17 mouse cellular contexts compared by ENCODE assay signal in genomic region chr8:47760685-47761084, GRCm38 (mm10). TPM values are rescaled to one million over a fixed set of nuclear protein-coding genes. Genes with fewer than 3 reads are reported as not detected.
DNase-seq lines count a peak whose midpoint lies in the region; ATAC-seq lines count a peak whose summit lies in the region.
"Had no signal": no experiment of that assay in that cellular context is flagged by ENCODE, and none has a peak within 500 bp of the region (broad histone marks: within the 10 kb centered on the region; RNA-seq: fewer than 3 reads in every experiment).

No protein-coding gene starts in this region.

- H3K27ac ChIP-seq in lung, embryonic 16.5 days (ENCODE audit: low read length) = no peak overlapping the region
- H3K27ac ChIP-seq in kidney, embryonic 16.5 days (ENCODE audit: low read length) = peak overlapping the region; percentile 56; the same call in 1 of the 2 replicates
- H3K27ac ChIP-seq in stomach, embryonic 16.5 days (ENCODE audit: low read length) = 0 out of 2 replicates have a peak overlapping the region, but pooled peaks have one; percentile 27
- H3K27ac ChIP-seq in heart, embryonic 11.5 days (ENCODE audit: low read depth, low read length) = no peak overlapping the region
- H3K27ac ChIP-seq: forebrain, embryonic 15.5 days; gastrocnemius, adult 2 months; heart, embryonic 13.5 days; limb, embryonic 15.5 days; midbrain, embryonic 12.5 days; neural tube, embryonic 13.5 days had no signal

- DNase-seq in lung, postnatal 36 days = no peak
- peak; percentile 50 for DNase-seq in kidney, adult 11 months
- no peak for DNase-seq in cerebellum, postnatal 4 days (ENCODE audit: low spot score in 2 of 2)
- DNase-seq: adrenal gland, postnatal 36 days; cerebellum, adult 9-10 months; gastrocnemius, adult 2 months; thymus, postnatal 14 days had no signal

- 38% methylated on average over 11 of the region's 11 CpGs for WGBS in lung, embryonic 16.5 days
- WGBS in kidney, embryonic 16.5 days = 45% methylated on average over 11 of the region's 11 CpGs
- 29% methylated on average over 11 of the region's 11 CpGs for WGBS in stomach, embryonic 16.5 days
- 67% methylated on average over 11 of the region's 11 CpGs for WGBS in heart, embryonic 11.5 days (ENCODE audit: insufficient replicate concordance)

- ATAC-seq in lung, embryonic 16.5 days (ENCODE audit: low read depth) = peak; percentile 34; the same call in 1 of the 2 replicates
- ATAC-seq in kidney, embryonic 16.5 days (ENCODE audit: low FRiP score, low TSS enrichment) = no peak
- ATAC-seq in stomach, embryonic 16.5 days (ENCODE audit: insufficient read depth, low FRiP score) = peak; percentile 58
- no peak for ATAC-seq in heart, embryonic 11.5 days (replicated peaks; ENCODE audit: insufficient number of reproducible peaks, low FRiP score, low TSS enrichment)
- ATAC-seq: forebrain, embryonic 15.5 days had no signal

- H3K4me1 ChIP-seq in lung, embryonic 16.5 days (replicated peaks; ENCODE audit: control insufficient read depth, insufficient read depth, low read length) = peaks cover 6% of the 10 kb centered on the region
- H3K4me1 ChIP-seq in kidney, embryonic 16.5 days (ENCODE audit: insufficient read depth, low read length) = peaks cover 31% of the 10 kb centered on the region
- H3K4me1 ChIP-seq in stomach, embryonic 16.5 days (ENCODE audit: control insufficient read depth, insufficient read depth, low read length) = 0 out of 2 replicates have a peak, but pooled peaks cover 5% of the 10 kb centered on the region
- no peaks in the 10 kb centered on the region for H3K4me1 ChIP-seq in heart, embryonic 11.5 days (ENCODE audit: control insufficient read depth, insufficient read depth, low read length)
- H3K4me1 ChIP-seq: forebrain, embryonic 15.5 days had no signal

- H3K36me3 ChIP-seq in lung, embryonic 16.5 days (ENCODE audit: control insufficient read depth, insufficient read depth, low read length) = no peaks in the 10 kb centered on the region
- H3K36me3 ChIP-seq in kidney, embryonic 16.5 days (ENCODE audit: insufficient read depth, low read length) = no peaks in the 10 kb centered on the region
- H3K36me3 ChIP-seq in stomach, embryonic 16.5 days (ENCODE audit: control insufficient read depth, insufficient read depth, low read length) = no peaks in the 10 kb centered on the region
- H3K36me3 ChIP-seq in heart, embryonic 11.5 days (ENCODE audit: control insufficient read depth, insufficient read depth, low read length) = no peaks in the 10 kb centered on the region
- H3K36me3 ChIP-seq: forebrain, embryonic 15.5 days; heart, embryonic 13.5 days; limb, embryonic 15.5 days; midbrain, embryonic 12.5 days; neural tube, embryonic 13.5 days had no signal

- no peak overlapping the region for H3K4me3 ChIP-seq in lung, embryonic 16.5 days (ENCODE audit: low read length)
- H3K4me3 ChIP-seq in kidney, embryonic 16.5 days (ENCODE audit: low read length) = no peak overlapping the region
- no peak overlapping the region for H3K4me3 ChIP-seq in stomach, embryonic 16.5 days (replicated peaks; ENCODE audit: low read length)
- no peak overlapping the region for H3K4me3 ChIP-seq in heart, embryonic 11.5 days (ENCODE audit: low read depth, low read length)
- H3K4me3 ChIP-seq: erythroblast, embryonic 14.5 days; forebrain, embryonic 15.5 days; gastrocnemius, adult 2 months; heart, embryonic 13.5 days; limb, embryonic 15.5 days; midbrain, embryonic 12.5 days; neural tube, embryonic 13.5 days had no signal

- H3K27me3 ChIP-seq in lung, embryonic 16.5 days (ENCODE audit: control insufficient read depth, insufficient read depth, low read depth, low read length) = no peaks in the 10 kb centered on the region; the same call in 1 of the 2 replicates
- no peaks in the 10 kb centered on the region for H3K27me3 ChIP-seq in kidney, embryonic 16.5 days (ENCODE audit: insufficient read depth, low read length)
- H3K27me3 ChIP-seq in stomach, embryonic 16.5 days (ENCODE audit: control insufficient read depth, insufficient read depth, low read length) = no peaks in the 10 kb centered on the region
- no peaks in the 10 kb centered on the region for H3K27me3 ChIP-seq in heart, embryonic 11.5 days (ENCODE audit: control insufficient read depth, insufficient read depth, low read length)
- H3K27me3 ChIP-seq: forebrain, embryonic 15.5 days; heart, embryonic 13.5 days; limb, embryonic 15.5 days; neural tube, embryonic 13.5 days had no signal

- no peaks in the 10 kb centered on the region for H3K9me3 ChIP-seq in lung, embryonic 16.5 days (ENCODE audit: control insufficient read depth, low read length)
- H3K9me3 ChIP-seq in kidney, embryonic 16.5 days (ENCODE audit: low read length) = no peaks in the 10 kb centered on the region
- no peaks in the 10 kb centered on the region for H3K9me3 ChIP-seq in stomach, embryonic 16.5 days (replicated peaks; ENCODE audit: control insufficient read depth, low read length)
- H3K9me3 ChIP-seq in heart, embryonic 11.5 days (replicated peaks; ENCODE audit: control insufficient read depth, low read length) = no peaks in the 10 kb centered on the region
- H3K9me3 ChIP-seq: forebrain, embryonic 15.5 days; heart, embryonic 13.5 days; limb, embryonic 15.5 days; midbrain, embryonic 12.5 days; neural tube, embryonic 13.5 days had no signal

- peak overlapping the region; percentile 11; the same call in 1 of the 2 replicates for H3K4me2 ChIP-seq in lung, embryonic 16.5 days (ENCODE audit: low read depth, low read length)
- H3K4me2 ChIP-seq in kidney, embryonic 16.5 days (replicated peaks; ENCODE audit: low read depth, low read length) = peak overlapping the region; percentile 7; the same call in 1 of the 2 replicates
- peak overlapping the region; percentile 13 for H3K4me2 ChIP-seq in stomach, embryonic 16.5 days (ENCODE audit: low read depth, low read length)
- no peak overlapping the region for H3K4me2 ChIP-seq in heart, embryonic 11.5 days
- H3K4me2 ChIP-seq: forebrain, embryonic 15.5 days; heart, embryonic 13.5 days; limb, embryonic 15.5 days; midbrain, embryonic 12.5 days; neural tube, embryonic 13.5 days had no signal

- no peak overlapping the region for H3K9ac ChIP-seq in lung, embryonic 16.5 days (ENCODE audit: low read length)
- no peak overlapping the region for H3K9ac ChIP-seq in kidney, embryonic 16.5 days (replicated peaks; ENCODE audit: low read length)
- no peak overlapping the region for H3K9ac ChIP-seq in stomach, embryonic 16.5 days (ENCODE audit: low read length)
- no peak overlapping the region for H3K9ac ChIP-seq in heart, embryonic 11.5 days (ENCODE audit: low read depth, low read length)
- H3K9ac ChIP-seq: forebrain, embryonic 15.5 days; heart, embryonic 13.5 days; limb, embryonic 15.5 days; midbrain, embryonic 12.5 days; neural tube, embryonic 13.5 days had no signal

RNA-seq across cellular contexts. Expression of gene Cdkn2aip, which starts 47.0 kb away (rescaled TPM):
- 23.4 and 26.1 TPM in 2 replicates for polyA plus RNA-seq in lung, embryonic 16.5 days (2015; fragmentation: Nextera tagmentation; extraction: Ambion mirVana)
- 28.0 and 28.8 TPM in 2 replicates for polyA plus RNA-seq in kidney, embryonic 16.5 days (2015; fragmentation: Nextera tagmentation; extraction: Ambion mirVana)
- 18.6 and 18.8 TPM in 2 replicates for polyA plus RNA-seq in stomach, embryonic 16.5 days (2015; fragmentation: Nextera tagmentation; extraction: Ambion mirVana)
- polyA plus RNA-seq in heart, embryonic 11.5 days (2014; fragmentation: Nextera tagmentation; extraction: Ambion mirVana) = 20.6 and 21.6 TPM in 2 replicates

Comparison
In these comparisons a context has a peak if more than half of its experiments do, and no peak if none do; other contexts are left out.
1. ATAC-seq: peak in lung, embryonic 16.5 days (single experiment) and stomach, embryonic 16.5 days (single experiment); none in kidney, embryonic 16.5 days (single experiment) and heart, embryonic 11.5 days (single experiment).
2. H3K27ac ChIP-seq: peak in kidney, embryonic 16.5 days (single experiment) and stomach, embryonic 16.5 days (single experiment); none in lung, embryonic 16.5 days (single experiment) and heart, embryonic 11.5 days (single experiment).